Mouse (Mus musculus): ENCODE data around the gene Nxpe3.

Gene Nxpe3

DNA sequence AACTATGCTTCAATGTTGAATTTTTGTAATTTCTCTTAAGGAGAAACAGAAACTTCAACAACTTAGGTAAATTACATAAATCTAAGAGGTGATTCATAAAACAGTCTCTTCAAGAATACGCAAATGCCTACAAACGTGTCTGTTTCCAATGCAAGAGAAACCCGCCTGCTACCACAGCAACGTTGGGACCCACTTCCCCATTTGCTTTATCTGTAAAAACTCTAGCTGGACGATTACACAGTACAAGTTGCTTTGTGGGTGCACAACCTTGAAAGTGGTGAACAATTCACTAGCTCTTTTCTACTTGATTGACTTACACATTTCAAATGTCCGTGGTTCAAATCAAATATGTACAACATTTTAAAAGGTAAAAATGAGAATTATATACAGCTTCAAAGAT lies 83.3 kb downstream of the Nxpe3 start:
- peak; percentile 71 for DNase-seq (ENCODE audit: extremely low read depth, low read depth)

GRCm38 (mm10) chr16:55809779-55810514 lies 85.1 kb downstream of the Nxpe3 start:
- no peak for DNase-seq (ENCODE audit: extremely low read depth, low read depth)

DNA sequence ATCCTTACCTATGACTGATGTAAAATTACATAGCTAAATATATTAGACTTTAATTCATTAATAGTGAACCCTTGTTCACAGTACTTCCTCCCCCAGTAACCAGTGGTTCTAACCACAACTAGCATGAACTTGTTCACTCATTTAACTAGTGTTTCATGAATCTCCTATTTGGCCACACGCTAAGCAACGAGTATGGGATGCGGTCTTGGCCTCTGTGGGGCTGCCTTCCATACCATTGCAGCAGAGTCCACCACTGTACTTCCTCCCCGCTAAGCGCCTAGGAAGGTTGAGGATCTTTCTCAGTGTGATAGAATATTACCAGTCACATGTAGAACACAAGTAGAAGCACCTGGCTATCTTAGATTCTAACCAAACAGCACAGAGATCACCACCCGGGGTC lies 85.7 kb downstream of the Nxpe3 start:
- DNase-seq (ENCODE audit: extremely low read depth, low read depth), result no peak

GRCm38 (mm10) chr16:55807505-55807932 lies 87.6 kb downstream of the Nxpe3 start:
- no peak for DNase-seq (ENCODE audit: extremely low read depth, low read depth)

DNA sequence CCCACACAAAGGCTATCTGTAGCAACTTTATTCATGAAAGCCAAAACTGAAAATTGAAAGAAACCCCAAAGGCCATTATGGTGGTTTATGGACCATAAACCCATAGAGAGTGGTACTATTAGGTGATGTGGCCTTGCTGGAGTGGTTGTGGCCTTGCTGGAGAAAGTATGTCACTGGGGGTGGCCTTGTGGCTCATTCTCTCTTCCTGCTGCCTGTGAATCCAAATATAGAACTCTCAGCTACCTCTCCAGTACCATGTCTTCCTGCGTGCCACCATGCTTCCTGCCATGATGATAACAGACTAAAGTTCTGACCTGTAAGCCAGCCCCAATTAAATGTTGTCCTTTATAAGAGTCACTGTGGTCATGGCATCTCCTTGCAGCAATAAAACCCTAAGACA lies 90.3 kb downstream of the Nxpe3 start:
- DNase-seq (ENCODE audit: extremely low read depth, low read depth), result no peak

DNA sequence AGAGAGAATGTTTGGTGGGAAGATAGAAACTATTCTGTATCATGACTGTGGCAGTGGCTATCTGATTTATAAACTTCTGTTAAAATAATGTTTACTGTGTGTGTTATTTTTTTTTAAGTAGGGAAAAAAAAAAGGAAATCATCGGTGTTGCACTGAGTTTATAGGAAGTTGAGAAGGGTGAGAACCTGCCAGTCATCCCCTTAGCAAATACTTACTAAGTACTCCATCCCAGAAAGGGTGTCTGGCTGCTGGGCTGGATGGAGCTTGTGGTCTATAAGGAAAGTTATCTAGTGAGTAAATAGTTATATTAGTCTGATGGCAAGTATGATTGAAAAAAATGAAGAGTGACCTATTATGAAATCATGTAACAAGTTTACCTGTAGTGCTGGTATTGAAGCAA lies 93.5 kb downstream of the Nxpe3 start:
- no peak for DNase-seq (ENCODE audit: extremely low read depth, low read depth)

GRCm38 (mm10) chr16:55798845-55799244 lies 96.2 kb downstream of the Nxpe3 start:
- no peak for DNase-seq (ENCODE audit: extremely low read depth, low read depth)

DNA sequence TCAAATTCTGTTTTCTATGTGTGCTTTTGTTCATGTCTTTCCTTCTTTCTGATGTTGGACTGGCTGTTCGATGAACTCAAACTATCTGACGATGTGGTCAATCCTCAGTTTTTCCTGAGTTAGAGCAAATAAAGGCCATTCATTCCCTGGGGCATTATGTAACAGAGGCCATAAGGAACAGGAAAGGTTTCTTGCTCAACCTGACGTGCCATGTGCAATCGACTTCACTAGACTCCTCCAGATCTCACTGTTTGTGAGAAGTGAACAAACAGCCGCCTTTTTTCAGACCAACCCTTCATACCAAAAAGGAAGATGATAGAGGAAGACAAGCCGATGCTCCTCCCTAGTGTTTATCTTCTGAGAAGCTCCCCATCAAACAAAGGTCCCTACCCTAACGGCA lies 104.8 kb downstream of the Nxpe3 start:
- DNase-seq (ENCODE audit: extremely low read depth, low read depth), result no peak

Measured in MEL-GATA-1-ER (cell line).